Mouse (Mus musculus) right cerebral cortex, postnatal 4 days (tissue): ENCODE results near the gene Hist1h2aa.

Experiments used
- DNase-seq: peaks from one replicate; pipeline ENCODE4 v3.0.0-alpha.2; 2022

Hist1h2aa gene

GRCm38 (mm10) chr13:23949484-23950246 is 15.4 kb downstream of the Hist1h2aa start:
- no peak for DNase-seq

GRCm38 (mm10) chr13:23950928-23951327 is 16.7 kb downstream of the Hist1h2aa start:
- DNase-seq, result no peak

- no peak for DNase-seq
Measured at GRCm38 (mm10) chr13:23959776-23960175, 25.5 kb downstream of the Hist1h2aa start.

- no peak for DNase-seq
Measured at GRCm38 (mm10) chr13:23964909-23965308, 30.6 kb downstream of the Hist1h2aa start.

GRCm38 (mm10) chr13:23971870-23972269 is 37.6 kb downstream of the Hist1h2aa start:
- no peak for DNase-seq

GRCm38 (mm10) chr13:23972271-23972670 is 38.0 kb downstream of the Hist1h2aa start:
- no peak for DNase-seq
